Comparison of ENCODE assay signal across 12 mouse cellular contexts in the genomic region with DNA sequence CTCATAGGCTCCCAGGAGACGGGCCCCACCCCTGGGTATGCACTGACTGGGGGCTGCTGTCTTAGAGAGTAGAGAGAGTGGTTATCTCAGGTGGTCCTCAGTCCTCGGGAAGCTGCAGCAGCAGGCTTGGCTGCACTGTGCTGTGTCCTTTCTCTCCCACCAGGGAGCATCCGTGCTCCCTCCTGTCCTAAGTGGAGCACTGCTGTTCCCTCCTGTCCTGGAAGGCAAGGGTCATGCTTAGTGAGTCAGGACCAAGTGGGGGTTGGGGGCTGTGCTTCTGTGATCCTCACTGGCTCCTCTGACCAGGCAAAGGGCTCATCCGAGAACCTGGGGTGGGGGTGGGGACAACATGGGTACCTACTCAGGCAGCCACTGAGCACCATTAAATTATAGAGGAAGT. TPM values are rescaled to one million over a fixed set of nuclear protein-coding genes. Genes with fewer than 3 reads are reported as not detected.
A peak's percentile ranks its signal among the peaks of the same experiment; 100 is the strongest.
DNase-seq lines count a peak whose midpoint lies in the region; ATAC-seq and TF ChIP-seq lines count a peak whose summit lies in the region.
"Had no signal": no experiment of that assay in that cellular context is flagged by ENCODE, and none has a peak within 500 bp of the region (broad histone marks: within the 10 kb centered on the region; RNA-seq: fewer than 3 reads in every experiment).

No protein-coding gene starts in this region.

- intact Hi-C loops in heart, postnatal 10 days (cut with DNase I), result no loop called here

- no peaks in the 10 kb centered on the region for H3K36me3 ChIP-seq in heart, postnatal 0 days (replicated peaks; ENCODE audit: control insufficient read depth, insufficient read depth, low read length)

- no peak for TF ChIP-seq EP300 in heart, postnatal 0 days (IDR thresholded peaks at IDR 0.05; ENCODE audit: low read depth)

- no peak overlapping the region for H3K4me3 ChIP-seq in heart, postnatal 0 days (ENCODE audit: low read depth, low read length)
- no peak overlapping the region for H3K4me3 ChIP-seq in layer of hippocampus, adult 2 months
- H3K4me3 ChIP-seq: myocyte had no signal

- DNase-seq in heart, postnatal 0 days (ENCODE audit: low spot score), result no peak
- no peak for DNase-seq in heart, postnatal 10 days
- DNase-seq in retina, postnatal 1 day, result peak; percentile 20
- no peak for DNase-seq in retina, embryonic 14.5 days (ENCODE audit: low spot score)
- peak; percentile 25 to 60 for DNase-seq in kidney, postnatal 4 days
- DNase-seq in layer of hippocampus, adult 2 months (ENCODE audit: low spot score in 2 of 2), result no peak
- DNase-seq in cerebellum, postnatal 4 days (ENCODE audit: low spot score in 2 of 2), result no peak
- no peak for DNase-seq in layer of hippocampus, postnatal 10 days (ENCODE audit: low spot score in 2 of 2)
- DNase-seq: adrenal gland, postnatal 14 days; cerebellum, adult 9-10 months; lung, postnatal 10 days had no signal

- H3K9me3 ChIP-seq in heart, postnatal 0 days (replicated peaks; ENCODE audit: control insufficient read depth, low read length), result no peaks in the 10 kb centered on the region

- no peaks in the 10 kb centered on the region for H3K27me3 ChIP-seq in heart, postnatal 0 days (ENCODE audit: control insufficient read depth, insufficient read depth, low read length)

- 0 out of 2 replicates have a peak overlapping the region, but pooled peaks have one; percentile 33 for H3K9ac ChIP-seq in heart, postnatal 0 days (replicated peaks; ENCODE audit: low read depth, low read length)

- no peak for ATAC-seq in heart, postnatal 0 days (ENCODE audit: insufficient read depth, low read depth)

- H3K4me2 ChIP-seq in heart, postnatal 0 days (ENCODE audit: low read depth, low read length), result no peak overlapping the region

- peaks cover 19% of the 10 kb centered on the region for H3K4me1 ChIP-seq in heart, postnatal 0 days (ENCODE audit: control insufficient read depth, insufficient read depth)

- H3K27ac ChIP-seq in heart, postnatal 0 days (ENCODE audit: low read depth), result no peak overlapping the region
- H3K27ac ChIP-seq in layer of hippocampus, adult 2 months, result no peak overlapping the region

- peak; percentile 25; the same call in 1 of the 2 replicates for TF ChIP-seq CTCF in heart, postnatal 0 days (IDR thresholded peaks at IDR 0.05; ENCODE audit: low read depth)
- no peak for TF ChIP-seq CTCF in layer of hippocampus, adult 2 months (conservative IDR thresholded peaks at IDR 0.05)

- WGBS in heart, postnatal 0 days, result 42% methylated on average over 4 of the region's 4 CpGs

RNA-seq across cellular contexts. Expression of gene Sbno2, which starts 16.2 kb away (rescaled TPM):
- 21.1 and 22.0 TPM in 2 replicates for total RNA-seq in heart, postnatal 0 days (2014; rRNA removed; ENCODE audit: low replicate concordance)
- 5.9 and 6.3 TPM in 2 replicates for polyA plus RNA-seq in heart, postnatal 0 days (2015; fragmentation: Nextera tagmentation; extraction: Ambion mirVana)
- total RNA-seq in heart, postnatal 10 days (2021), result 10 to 100 TPM; 15.1 to 17.6 TPM
- 10 to 100 TPM; 22.4 to 23.4 TPM for total RNA-seq in layer of hippocampus, adult 2 months (2021)
- total RNA-seq in layer of hippocampus, postnatal 10 days (2021), result 10 to 100 TPM; 19.7 to 23.9 TPM

RNA-seq across cellular contexts. Expression of gene Stk11, which starts 26.5 kb away (rescaled TPM):
- total RNA-seq in heart, postnatal 0 days (2014; rRNA removed; ENCODE audit: low replicate concordance), result 40.3 and 57.4 TPM in 2 replicates
- polyA plus RNA-seq in heart, postnatal 0 days (2015; fragmentation: Nextera tagmentation; extraction: Ambion mirVana), result 10.6 and 10.8 TPM in 2 replicates
- total RNA-seq in heart, postnatal 10 days (2021), result 100 to 1,000 TPM; 110 to 112 TPM
- 10 to 100 TPM; 96.8 to 97.7 TPM for total RNA-seq in layer of hippocampus, adult 2 months (2021)
- total RNA-seq in layer of hippocampus, postnatal 10 days (2021), result 10 to 100 TPM; 77.1 to 88.3 TPM

RNA-seq across cellular contexts. Expression of gene Gpx4, which starts 42.2 kb away (rescaled TPM):
- total RNA-seq in heart, postnatal 0 days (2014; rRNA removed; ENCODE audit: low replicate concordance), result 490 and 500 TPM in 2 replicates
- 874 and 900 TPM in 2 replicates for polyA plus RNA-seq in heart, postnatal 0 days (2015; fragmentation: Nextera tagmentation; extraction: Ambion mirVana)
- total RNA-seq in heart, postnatal 10 days (2021), result 100 to 1,000 TPM; 551 to 562 TPM
- total RNA-seq in layer of hippocampus, adult 2 months (2021), result 100 to 1,000 TPM; 440 to 464 TPM
- 100 to 1,000 TPM; 408 to 448 TPM for total RNA-seq in layer of hippocampus, postnatal 10 days (2021)

RNA-seq across cellular contexts. Expression of gene Atp5d, which starts 49.3 kb away (rescaled TPM):
- 970 and 972 TPM in 2 replicates for total RNA-seq in heart, postnatal 0 days (2014; rRNA removed; ENCODE audit: low replicate concordance)
- 1,858 and 1,876 TPM in 2 replicates for polyA plus RNA-seq in heart, postnatal 0 days (2015; fragmentation: Nextera tagmentation; extraction: Ambion mirVana)
- 1,000 to 10,000 TPM; 1,058 to 1,125 TPM for total RNA-seq in heart, postnatal 10 days (2021)
- 100 to 1,000 TPM; 332 to 344 TPM for total RNA-seq in layer of hippocampus, adult 2 months (2021)
- total RNA-seq in layer of hippocampus, postnatal 10 days (2021), result 100 to 1,000 TPM; 385 to 392 TPM

RNA-seq across cellular contexts. Expression of gene Polr2e, which starts 49.6 kb away (rescaled TPM):
- 70.6 and 106 TPM in 2 replicates for total RNA-seq in heart, postnatal 0 days (2014; rRNA removed; ENCODE audit: low replicate concordance)
- polyA plus RNA-seq in heart, postnatal 0 days (2015; fragmentation: Nextera tagmentation; extraction: Ambion mirVana), result 120 and 123 TPM in 2 replicates
- total RNA-seq in heart, postnatal 10 days (2021), result 10 to 100 TPM; 79.0 to 79.1 TPM
- 10 to 100 TPM; 77.8 to 79.1 TPM for total RNA-seq in layer of hippocampus, adult 2 months (2021)
- 10 to 100 TPM; 66.9 to 76.7 TPM for total RNA-seq in layer of hippocampus, postnatal 10 days (2021)

Comparison
In these comparisons a context has a peak if more than half of its experiments do, and no peak if none do; other contexts are left out.
1. DNase-seq: peak in retina, postnatal 1 day (single experiment) and kidney, postnatal 4 days (2 of 2); none in heart, postnatal 0 days (single experiment), heart, postnatal 10 days (0 of 2), retina, embryonic 14.5 days (single experiment), layer of hippocampus, adult 2 months (0 of 2), cerebellum, postnatal 4 days (0 of 2) and layer of hippocampus, postnatal 10 days (0 of 2).